Mouse (Mus musculus) urinary bladder, postnatal 36 days (tissue): ENCODE measurements around the gene Calb2.

ENCODE experiments used
- DNase-seq, 2 experiments: peaks; one replicate each; pipeline ENCODE4 v3.0.0; 2022; ENCODE audit warnings: low spot score in 2 of 2, mixed read lengths in 1 of 2

The Calb2 gene

DNA sequence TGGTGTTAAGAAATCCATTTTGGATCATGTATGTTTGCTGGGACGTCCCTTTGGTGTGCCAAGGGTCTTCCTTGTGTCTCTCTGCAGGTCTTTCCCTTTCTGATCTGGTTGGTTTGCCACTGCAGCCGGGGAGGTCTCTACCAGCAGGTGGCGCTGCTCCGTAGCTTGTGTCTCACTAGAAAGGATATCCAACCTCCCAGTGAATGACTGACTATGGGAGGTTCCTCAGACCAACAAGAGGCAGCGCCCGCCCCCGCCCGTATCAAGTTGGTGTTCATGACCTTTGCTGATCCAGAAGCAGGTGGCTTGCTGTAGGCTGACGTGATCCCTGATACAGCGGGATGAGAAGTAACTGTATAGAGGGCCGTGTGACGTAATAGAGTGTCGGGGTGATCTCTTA lies 37.5 kb downstream of the Calb2 start:
- peak; percentile 49 to 62 for DNase-seq

DNA sequence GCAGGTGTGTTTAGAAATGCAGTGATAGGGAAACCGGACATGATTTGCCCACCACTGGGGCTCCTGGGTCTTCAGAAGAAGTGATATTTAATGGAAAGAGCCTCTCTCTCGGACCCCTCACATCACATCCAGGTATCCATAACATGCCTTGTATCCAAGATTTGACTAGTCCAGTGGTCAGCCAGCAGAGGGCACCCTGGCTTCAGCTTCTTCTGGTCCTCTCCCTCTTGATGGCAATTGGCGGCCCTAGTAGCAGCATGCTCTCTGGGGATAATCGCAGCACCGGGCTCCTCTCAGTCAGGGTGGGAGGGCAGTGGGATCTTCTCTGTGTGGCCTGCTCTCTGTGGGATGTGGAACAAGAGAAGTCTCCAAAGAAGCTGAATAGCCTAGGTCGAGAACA lies 48.3 kb downstream of the Calb2 start:
- no peak for DNase-seq

DNA sequence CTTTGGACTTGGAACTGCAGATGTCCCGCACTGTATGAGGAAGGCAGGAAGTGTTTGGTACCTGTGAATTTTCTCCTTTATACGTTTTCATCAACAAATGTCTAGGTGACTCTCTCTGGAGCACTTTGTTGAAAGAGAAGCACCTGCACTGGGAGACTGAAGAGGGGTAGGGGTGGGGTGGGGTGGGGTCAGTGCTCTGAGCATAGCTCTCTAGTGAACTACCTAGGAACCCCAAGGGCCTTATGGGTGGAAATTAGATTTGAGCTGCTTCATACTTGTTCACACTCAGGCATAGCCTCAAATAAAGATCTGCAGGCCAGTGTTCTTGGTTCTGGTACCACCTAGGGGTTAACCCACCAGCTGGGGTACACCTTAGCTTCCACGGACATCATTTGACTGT lies 65.4 kb downstream of the Calb2 start, which contains the start of gene Gm17720:
TSS of gene Gm17720 (minus strand) at position 101 of the 400 bp plus-strand sequence.
- DNase-seq = no peak

DNA sequence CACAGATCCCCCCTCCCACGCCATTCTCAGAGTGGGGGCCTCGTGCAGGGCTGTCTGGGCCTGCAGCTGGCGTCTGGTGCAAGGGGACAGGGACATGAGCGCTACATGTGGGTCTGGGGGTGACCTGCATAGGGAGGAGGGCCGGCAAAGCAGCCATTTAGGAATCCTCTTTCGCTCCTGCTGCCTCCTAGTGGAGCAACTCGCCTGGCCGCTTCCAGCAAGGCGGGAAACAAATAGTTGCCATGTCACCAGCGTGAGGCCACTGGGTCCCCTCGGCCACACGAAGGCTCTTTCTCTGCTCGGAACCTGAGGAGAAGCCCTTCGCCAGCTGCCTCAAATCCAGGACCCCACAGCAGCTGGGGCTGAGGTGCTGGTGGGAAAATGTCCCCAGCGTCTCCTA lies 66.3 kb downstream of the Calb2 start:
- no peak for DNase-seq

DNA sequence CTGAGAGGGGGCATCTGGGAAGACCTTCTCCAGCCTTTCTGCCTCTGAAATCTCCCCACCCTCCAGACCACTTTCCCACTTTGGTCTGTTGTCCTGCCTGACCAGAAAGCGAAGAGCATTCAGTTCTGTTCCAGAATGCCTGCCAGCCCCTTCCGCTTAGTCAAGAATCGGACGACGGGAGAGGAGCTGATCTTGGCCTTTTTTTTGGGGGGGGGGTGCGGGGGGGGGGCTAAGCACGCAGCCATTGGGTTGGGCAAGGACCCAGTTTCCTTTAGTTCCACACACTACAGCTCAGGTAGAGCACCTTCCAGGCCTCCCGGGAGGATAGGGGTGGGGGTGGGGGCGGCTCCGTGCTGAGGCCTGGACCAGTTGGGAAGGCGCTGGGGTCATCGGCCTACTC lies 67.1 kb downstream of the Calb2 start, which contains the start of gene Gm21964:
TSS of gene Gm21964 (plus strand) at position 301 of the 400 bp plus-strand sequence.
- DNase-seq = no peak

DNA sequence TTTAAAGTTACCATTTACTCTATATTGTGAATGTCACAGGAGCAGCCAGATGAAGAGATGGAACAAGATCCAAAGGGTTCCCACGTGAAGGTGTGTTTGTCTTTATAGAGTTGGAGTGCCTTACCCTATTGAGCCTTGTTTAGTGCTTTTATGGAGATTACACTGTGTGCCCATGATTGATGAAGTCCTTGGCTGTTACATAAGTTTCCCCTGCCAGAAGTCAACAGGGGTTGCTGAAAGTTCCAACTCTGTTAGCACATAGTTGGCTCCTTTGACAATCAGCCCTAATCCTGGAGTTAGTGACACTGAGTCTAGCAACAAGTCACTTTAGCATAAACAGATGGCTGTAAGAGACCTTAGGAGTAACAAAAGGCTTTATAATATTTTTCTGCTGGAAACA lies 76.1 kb downstream of the Calb2 start:
- peak in 1 of 2 experiments; percentile 13 for DNase-seq
